Mouse (Mus musculus): Measurements from ENCODE around the gene 1700008O03Rik. TPM values are rescaled to one million over a fixed set of nuclear protein-coding genes. Genes with fewer than 3 reads are reported as not detected.

The 1700008O03Rik gene
- not detected for total RNA-seq (2021)
- long read RNA-seq, experiment 1 = 0 reads
- long read RNA-seq, experiment 2 = 0 reads

GRCm38 (mm10) chr7:44385720-44386119, at the start of gene 1700008O03Rik:
1700008O03Rik (minus strand) TSS chr7:44385820.
- DNase-seq (ENCODE audit: low spot score in 2 of 2) = no peak

GRCm38 (mm10) chr7:44434089-44434488, 48.5 kb upstream of the 1700008O03Rik start:
- no peak for DNase-seq (ENCODE audit: low spot score in 2 of 2)

- no peak for DNase-seq (ENCODE audit: low spot score in 2 of 2)
Measured at GRCm38 (mm10) chr7:44433371-44433770, 47.8 kb upstream of the 1700008O03Rik start.

DNA sequence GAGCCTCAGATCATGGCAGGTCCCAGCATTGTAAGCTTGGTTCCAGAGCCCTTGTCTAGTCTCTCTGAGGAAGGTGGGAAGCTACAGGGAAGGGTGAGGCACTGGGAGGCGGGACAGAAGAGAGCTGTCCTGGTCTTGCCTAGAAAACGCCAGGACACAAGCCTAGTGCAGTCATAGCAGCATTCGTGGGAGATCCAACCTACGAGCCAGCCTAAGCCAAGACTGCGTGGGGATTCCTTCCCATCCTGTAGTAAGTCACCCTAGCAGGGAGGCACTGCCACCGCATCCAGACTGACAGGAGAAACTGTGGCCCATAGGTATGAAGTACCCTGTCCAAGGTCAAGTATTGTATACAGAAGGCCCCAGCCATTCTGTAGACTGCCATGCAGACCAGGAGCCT, 46.9 kb upstream of the 1700008O03Rik start:
- DNase-seq (ENCODE audit: low spot score in 2 of 2) = no peak

DNA sequence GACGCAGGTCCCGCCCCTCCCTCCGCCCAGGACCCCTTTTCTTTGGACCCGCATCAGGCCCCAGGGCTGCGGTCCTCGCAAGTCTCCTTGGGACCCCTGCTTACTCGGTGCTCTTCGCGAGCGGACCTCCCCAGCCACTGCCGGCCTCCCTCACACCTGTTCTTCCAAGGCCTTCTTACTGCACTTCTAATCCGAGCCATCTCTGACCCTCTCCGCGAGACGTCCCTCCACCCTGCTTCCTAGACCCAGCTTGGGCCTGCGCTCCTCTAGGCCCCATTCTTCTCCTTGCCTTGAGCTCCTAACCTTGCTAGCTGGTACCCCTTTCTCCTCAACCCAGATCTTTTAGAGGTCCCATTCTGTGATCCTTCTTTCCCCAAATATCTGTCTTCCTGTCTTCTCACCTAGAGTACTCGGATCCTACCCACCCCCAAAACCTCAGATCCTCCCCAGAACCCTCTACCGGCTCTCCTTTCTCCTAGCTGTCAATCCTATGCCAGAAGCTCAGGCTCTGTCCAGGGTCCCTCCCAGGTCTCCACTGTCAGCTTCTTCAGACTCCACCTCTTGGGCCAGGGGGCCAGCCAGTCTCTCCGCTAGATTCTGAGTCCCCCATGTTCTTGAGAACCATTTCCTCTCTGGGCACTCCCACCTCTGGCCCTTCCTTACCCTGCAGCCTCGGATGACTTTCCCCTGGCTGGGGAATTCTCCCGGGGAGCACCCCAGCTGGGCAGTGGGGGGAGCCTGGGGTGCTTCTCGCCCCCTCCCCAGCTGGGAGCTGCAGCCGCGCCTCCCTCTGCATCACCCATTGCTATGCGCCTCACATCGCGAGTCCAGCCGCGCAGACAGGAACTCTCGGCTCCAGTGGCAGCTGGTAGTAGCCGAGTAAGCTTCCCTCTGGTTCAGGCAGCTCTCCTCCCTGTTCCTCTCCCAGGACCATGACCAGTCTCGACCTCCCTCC, 44.2 kb upstream of the 1700008O03Rik start:
- DNase-seq (ENCODE audit: low spot score in 2 of 2) = no peak

DNA sequence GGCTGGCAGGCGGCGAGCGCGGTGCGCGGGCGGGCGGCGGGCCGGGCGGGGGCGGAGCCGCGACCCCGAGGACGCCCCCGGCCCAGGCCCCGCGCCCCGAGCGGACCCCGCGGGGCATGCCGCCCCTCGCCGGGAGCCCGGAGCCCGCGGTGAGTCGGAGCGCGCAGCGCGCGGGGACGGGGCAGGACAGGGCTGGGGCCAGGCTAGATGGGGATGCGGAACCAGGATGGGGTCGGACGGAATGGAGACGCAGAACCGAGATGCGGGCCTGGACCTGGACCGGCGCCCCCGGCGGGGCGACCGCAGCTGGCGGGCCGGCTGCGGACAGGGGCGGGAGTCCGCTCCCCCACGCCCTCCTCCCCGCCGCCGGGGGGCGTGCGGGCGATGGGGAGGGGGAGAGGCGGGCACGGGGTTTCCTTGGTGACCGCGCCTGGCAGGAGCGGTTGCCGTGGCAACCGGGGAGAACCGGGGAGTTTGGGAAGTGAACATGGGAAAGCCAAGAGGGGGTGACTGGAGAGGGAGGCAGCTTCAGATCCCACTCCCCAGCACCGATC, 43.4 kb upstream of the 1700008O03Rik start, which contains the start of gene Lrrc4b:
TSS of gene Lrrc4b (plus strand) at position 51 of the 554 bp plus-strand sequence.
- no peak for DNase-seq (ENCODE audit: low spot score in 2 of 2)

GRCm38 (mm10) chr7:44428171-44428950, 42.7 kb upstream of the 1700008O03Rik start:
- no peak for DNase-seq (ENCODE audit: low spot score in 2 of 2)

GRCm38 (mm10) chr7:44427666-44428065, 42.0 kb upstream of the 1700008O03Rik start:
- no peak for DNase-seq (ENCODE audit: low spot score in 2 of 2)

GRCm38 (mm10) chr7:44413307-44413706, 27.7 kb upstream of the 1700008O03Rik start:
- no peak for DNase-seq (ENCODE audit: low spot score in 2 of 2)

GRCm38 (mm10) chr7:44411144-44411543, 25.5 kb upstream of the 1700008O03Rik start:
- no peak for DNase-seq (ENCODE audit: low spot score in 2 of 2)

GRCm38 (mm10) chr7:44406015-44406355, 20.4 kb upstream of the 1700008O03Rik start:
- no peak for DNase-seq (ENCODE audit: low spot score in 2 of 2)

DNA sequence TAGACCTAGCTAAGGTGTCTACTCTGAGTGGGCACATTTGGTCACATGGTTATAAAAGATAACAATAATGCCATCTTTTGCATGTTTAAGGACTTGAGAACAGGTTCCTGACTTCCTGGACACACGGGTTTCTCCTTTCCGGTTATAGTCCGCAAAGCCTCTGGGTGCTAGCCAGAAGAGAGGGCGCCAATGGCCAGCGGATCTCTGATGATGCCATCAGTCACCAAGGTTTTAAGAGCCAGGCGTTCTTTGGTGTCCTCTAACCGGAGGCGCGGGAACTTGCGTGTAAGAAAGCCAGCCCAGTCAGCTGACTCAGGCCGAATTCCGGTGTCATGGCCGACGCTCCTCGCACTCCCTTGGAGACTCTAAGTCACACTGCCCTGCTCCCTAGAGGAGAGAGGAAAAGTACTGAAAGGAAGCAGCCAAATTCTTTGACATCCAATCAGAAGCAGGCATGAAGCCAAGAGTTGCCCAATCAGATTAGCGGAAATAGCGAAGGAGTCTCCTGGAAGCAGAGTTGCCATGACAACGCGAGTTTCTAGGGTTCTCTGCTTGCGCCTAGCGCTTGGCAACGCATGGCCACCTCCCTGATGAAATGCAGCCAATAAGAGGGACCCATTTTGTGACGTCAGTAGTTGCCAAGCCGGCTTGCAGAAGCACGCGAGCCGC, 19.9 kb upstream of the 1700008O03Rik start:
- DNase-seq (ENCODE audit: low spot score in 2 of 2) = peak; percentile 68 to 80

GRCm38 (mm10) chr7:44401673-44402072, 16.1 kb upstream of the 1700008O03Rik start:
- no peak for DNase-seq (ENCODE audit: low spot score in 2 of 2)

- DNase-seq (ENCODE audit: low spot score in 2 of 2) = peak in 1 of 2 experiments; percentile 35
Measured at GRCm38 (mm10) chr7:44398570-44398969, 12.9 kb upstream of the 1700008O03Rik start.

GRCm38 (mm10) chr7:44393284-44393683, 7.7 kb upstream of the 1700008O03Rik start:
- no peak for DNase-seq (ENCODE audit: low spot score in 2 of 2)

- no peak for DNase-seq (ENCODE audit: low spot score in 2 of 2)
Measured at GRCm38 (mm10) chr7:44392341-44392740, 6.7 kb upstream of the 1700008O03Rik start.

- DNase-seq (ENCODE audit: low spot score in 2 of 2) = no peak
Measured at GRCm38 (mm10) chr7:44391831-44392230, 6.2 kb upstream of the 1700008O03Rik start.

DNA sequence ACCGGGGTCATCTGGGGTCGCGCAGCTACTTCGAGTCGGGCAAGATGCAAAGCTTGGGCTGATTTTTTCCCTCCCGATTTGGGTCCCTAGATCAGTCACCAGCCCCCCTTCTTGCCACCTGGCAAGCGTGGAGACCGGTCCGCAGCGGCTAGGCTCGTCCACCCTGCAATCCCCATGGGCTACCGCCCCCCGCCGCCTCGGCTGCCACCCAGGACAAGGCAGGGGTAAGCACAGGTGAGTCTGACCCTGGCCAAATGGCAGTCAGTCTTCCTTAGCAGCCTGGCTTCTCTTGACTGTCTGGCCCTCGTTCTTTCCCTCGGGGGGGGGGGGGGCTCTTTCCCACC, 932 bp downstream of the 1700008O03Rik start:
- no peak for DNase-seq (ENCODE audit: low spot score in 2 of 2)

DNA sequence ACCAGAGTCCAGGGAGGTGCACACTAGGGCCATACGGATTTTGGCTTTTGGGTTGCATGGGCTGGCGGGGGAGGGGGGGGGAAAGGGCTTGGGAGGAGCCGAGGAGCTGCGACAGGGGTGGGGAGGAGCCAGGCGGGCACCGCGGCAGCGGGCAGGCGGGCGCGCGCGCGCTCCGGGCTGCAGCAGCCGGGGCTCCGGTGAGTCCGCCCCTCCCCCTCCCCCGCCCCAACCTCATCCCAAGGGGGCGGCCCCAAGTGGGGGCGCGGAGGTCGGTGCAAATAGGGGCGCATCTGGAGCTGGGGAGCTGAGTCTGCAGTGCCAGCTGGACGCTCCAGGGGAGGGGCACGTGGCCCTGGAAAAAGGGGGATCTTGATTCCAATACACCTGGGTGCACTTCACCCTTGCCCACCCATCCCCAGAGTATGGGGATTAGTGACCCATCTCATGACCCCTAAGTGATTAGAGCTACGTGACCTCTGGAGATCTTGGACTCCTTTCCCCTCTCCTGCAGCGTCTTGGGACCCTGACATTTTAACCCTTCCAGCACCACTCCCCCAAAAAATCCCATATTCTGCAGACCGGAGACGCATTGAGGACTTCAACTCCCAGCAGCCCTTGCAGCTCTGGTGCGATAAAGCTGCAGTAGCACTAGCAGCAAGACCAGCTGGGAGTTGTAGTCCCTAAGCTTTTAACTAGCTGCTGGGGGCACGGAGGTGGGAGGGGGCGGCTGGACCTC, 1.5 kb downstream of the 1700008O03Rik start, which contains the start of gene Syt3:
TSS of gene Syt3 (plus strand) at position 123 of the 736 bp plus-strand sequence.
- peak in 1 of 2 experiments; percentile 45 for DNase-seq (ENCODE audit: low spot score in 2 of 2)

DNA sequence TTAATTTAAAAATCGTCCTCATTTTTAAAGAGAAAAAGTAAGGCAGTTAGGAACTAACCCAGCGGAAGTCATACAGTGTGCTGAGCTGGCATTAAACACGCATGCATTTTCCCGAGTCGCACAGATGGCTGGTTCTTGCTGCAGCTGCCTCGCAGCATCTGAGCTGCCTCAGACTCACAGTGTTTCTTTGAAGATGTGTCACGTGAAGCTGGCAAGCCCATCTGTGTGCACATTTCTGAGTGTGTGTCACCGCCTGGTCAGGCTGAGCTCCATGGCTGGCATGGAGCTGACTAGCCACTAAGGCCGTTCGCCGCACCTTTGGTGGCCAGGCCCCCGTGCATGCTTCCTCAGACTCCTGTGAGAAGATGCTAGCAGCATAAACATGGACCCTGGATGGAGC, 3.1 kb downstream of the 1700008O03Rik start:
- no peak for DNase-seq (ENCODE audit: low spot score in 2 of 2)

Measured in gastrocnemius, postnatal 4 days (tissue).